Mouse (Mus musculus) liver, adult 2 months (tissue): ENCODE measurements at regions not wholly inside any gene's neighbourhood (a gene's known extent, or its start where the extent isn't known, plus 50 kb on each side); places are given as distances from the start of the nearest gene placed in this dataset.

Source experiments
- CTCF ChIP-seq: fragments of 200-500 bp; IDR thresholded peaks from 2 replicates; pipeline ENCODE4 v1.5.1; 2011; ENCODE audit warnings: low read depth, low read length, control low read depth
- POLR2A ChIP-seq: fragments of 200-500 bp; IDR thresholded peaks from 2 replicates; pipeline ENCODE4 v1.6.1; 2011; ENCODE audit warnings: low read length, control low read depth; ENCODE audit not compliant: insufficient read depth; ENCODE audit errors: extremely low read depth

- TF ChIP-seq POLR2A (no peak), CTCF (no peak)
Measured at GRCm38 (mm10) chrX:99522289-99522688, 51.2 kb upstream of the Pja1 start.
